Mouse (Mus musculus): ENCODE results near the gene Ppp1r21. TPM values are rescaled to one million over a fixed set of nuclear protein-coding genes. Genes with fewer than 3 reads are reported as not detected.
A peak's percentile ranks its signal among the peaks of the same experiment; 100 is the strongest.

Gene Ppp1r21
- total RNA-seq, 2 experiments from 2014 or later = 8.4 to 10.2 TPM

GRCm38 (mm10) chr17:88598570-88599368 lies 68.9 kb downstream of the Ppp1r21 start:
- intact Hi-C loops (cut with DNase I) = loop anchor here (5.0 kb wide), 1 partner anchor 66 kb away; the partner anchor contains the start of gene Ppp1r21
- no peak for DNase-seq (ENCODE audit: low spot score)

GRCm38 (mm10) chr17:88600492-88601026 lies 70.6 kb downstream of the Ppp1r21 start:
- intact Hi-C loops (cut with DNase I) = loop anchor here (2.0 kb wide), 1 partner anchor 22 kb away; no protein-coding TSS in a partner anchor
- DNase-seq (ENCODE audit: low spot score) = no peak

- DNase-seq (ENCODE audit: low spot score) = no peak
- intact Hi-C loops (cut with DNase I) = no loop called here
These were observed 74.0 kb downstream of the Ppp1r21 start for GRCm38 (mm10) chr17:88603943-88604342.

GRCm38 (mm10) chr17:88606056-88606455 lies 76.1 kb downstream of the Ppp1r21 start:
- no peak for DNase-seq (ENCODE audit: low spot score)
- intact Hi-C loops (cut with DNase I) = no loop called here

- intact Hi-C loops (cut with DNase I) = no loop called here
- no peak for DNase-seq (ENCODE audit: low spot score)
These were observed 79.4 kb downstream of the Ppp1r21 start for GRCm38 (mm10) chr17:88609361-88609760.

- no peak for DNase-seq (ENCODE audit: low spot score)
- intact Hi-C loops (cut with DNase I) = no loop called here
These were observed 81.1 kb downstream of the Ppp1r21 start for GRCm38 (mm10) chr17:88611057-88611456.

GRCm38 (mm10) chr17:88613172-88613571 lies 83.3 kb downstream of the Ppp1r21 start:
- intact Hi-C loops (cut with DNase I) = no loop called here
- no peak for DNase-seq (ENCODE audit: low spot score)

GRCm38 (mm10) chr17:88613721-88614120 lies 83.8 kb downstream of the Ppp1r21 start:
- intact Hi-C loops (cut with DNase I) = no loop called here
- DNase-seq (ENCODE audit: low spot score) = no peak

- DNase-seq (ENCODE audit: low spot score) = no peak
These were observed 84.3 kb downstream of the Ppp1r21 start for GRCm38 (mm10) chr17:88614234-88614633.

GRCm38 (mm10) chr17:88614733-88615132 lies 84.8 kb downstream of the Ppp1r21 start:
- intact Hi-C loops (cut with DNase I) = no loop called here
- no peak for DNase-seq (ENCODE audit: low spot score)

More at GRCm38 (mm10) chr17:88614234-88614633, 84.3 kb downstream of the Ppp1r21 start:
- intact Hi-C loops (cut with DNase I) = no loop called here

GRCm38 (mm10) chr17:88615492-88616155 lies 85.7 kb downstream of the Ppp1r21 start:
- intact Hi-C loops (cut with DNase I) = no loop called here
- DNase-seq (ENCODE audit: low spot score) = no peak

- intact Hi-C loops (cut with DNase I) = no loop called here
- DNase-seq (ENCODE audit: low spot score) = no peak
These were observed 91.0 kb downstream of the Ppp1r21 start for GRCm38 (mm10) chr17:88620935-88621334.

- intact Hi-C loops (cut with DNase I) = no loop called here
These were observed 91.5 kb downstream of the Ppp1r21 start for GRCm38 (mm10) chr17:88621374-88621773.

GRCm38 (mm10) chr17:88622711-88623110 lies 92.8 kb downstream of the Ppp1r21 start:
- DNase-seq (ENCODE audit: low spot score) = no peak
- intact Hi-C loops (cut with DNase I) = loop anchor here (2.0 kb wide), 1 partner anchor 22 kb away; no protein-coding TSS in a partner anchor

More at GRCm38 (mm10) chr17:88621374-88621773, 91.5 kb downstream of the Ppp1r21 start:
- no peak for DNase-seq (ENCODE audit: low spot score)

GRCm38 (mm10) chr17:88624386-88624785 lies 94.5 kb downstream of the Ppp1r21 start:
- DNase-seq (ENCODE audit: low spot score) = no peak
- intact Hi-C loops (cut with DNase I) = no loop called here

- DNase-seq (ENCODE audit: low spot score) = no peak
- intact Hi-C loops (cut with DNase I) = no loop called here
These were observed 95.4 kb downstream of the Ppp1r21 start for GRCm38 (mm10) chr17:88625350-88625749.

GRCm38 (mm10) chr17:88625931-88626330 lies 96.0 kb downstream of the Ppp1r21 start:
- no peak for DNase-seq (ENCODE audit: low spot score)
- intact Hi-C loops (cut with DNase I) = no loop called here

GRCm38 (mm10) chr17:88626347-88626811 lies 96.5 kb downstream of the Ppp1r21 start:
- intact Hi-C loops (cut with DNase I) = no loop called here
- no peak for DNase-seq (ENCODE audit: low spot score)

- DNase-seq (ENCODE audit: low spot score) = no peak
- intact Hi-C loops (cut with DNase I) = no loop called here
These were observed 97.2 kb downstream of the Ppp1r21 start for GRCm38 (mm10) chr17:88627150-88627549.

- peak; percentile 78 for DNase-seq (ENCODE audit: low spot score)
- intact Hi-C loops (cut with DNase I) = no loop called here
These were observed 98.9 kb downstream of the Ppp1r21 start for GRCm38 (mm10) chr17:88628676-88629380.
